Mouse (Mus musculus) thymus, adult 18-20 months (tissue): ENCODE data around the gene Kmt2b.

ENCODE experiments used
- DNase-seq, 2 experiments: peaks; one replicate each; pipeline ENCODE4 v3.0.0; 2022; ENCODE audit warnings: mixed read lengths in 2 of 2

The Kmt2b gene

GRCm38 (mm10) chr7:30533941-30534632 lies 54.4 kb downstream of the Kmt2b start:
- peak; percentile 48 to 63 for DNase-seq

GRCm38 (mm10) chr7:30532931-30533330 lies 55.6 kb downstream of the Kmt2b start:
- DNase-seq = no peak

GRCm38 (mm10) chr7:30531291-30531815 lies 57.2 kb downstream of the Kmt2b start:
- no peak for DNase-seq

- DNase-seq = no peak
Measured at GRCm38 (mm10) chr7:30526981-30527380, 61.5 kb downstream of the Kmt2b start.

GRCm38 (mm10) chr7:30526399-30526798 lies 62.1 kb downstream of the Kmt2b start:
- no peak for DNase-seq

GRCm38 (mm10) chr7:30525954-30526353 lies 62.6 kb downstream of the Kmt2b start:
- no peak for DNase-seq

- no peak for DNase-seq
Measured at GRCm38 (mm10) chr7:30524487-30524886, 64.0 kb downstream of the Kmt2b start.

GRCm38 (mm10) chr7:30522871-30523270 lies 65.7 kb downstream of the Kmt2b start:
- no peak for DNase-seq

GRCm38 (mm10) chr7:30520856-30521255 lies 67.7 kb downstream of the Kmt2b start:
- DNase-seq = no peak

- no peak for DNase-seq
Measured at GRCm38 (mm10) chr7:30520396-30520795, 68.1 kb downstream of the Kmt2b start.
